ENCODE assay signal across 27 mouse cellular contexts in the genomic region with DNA sequence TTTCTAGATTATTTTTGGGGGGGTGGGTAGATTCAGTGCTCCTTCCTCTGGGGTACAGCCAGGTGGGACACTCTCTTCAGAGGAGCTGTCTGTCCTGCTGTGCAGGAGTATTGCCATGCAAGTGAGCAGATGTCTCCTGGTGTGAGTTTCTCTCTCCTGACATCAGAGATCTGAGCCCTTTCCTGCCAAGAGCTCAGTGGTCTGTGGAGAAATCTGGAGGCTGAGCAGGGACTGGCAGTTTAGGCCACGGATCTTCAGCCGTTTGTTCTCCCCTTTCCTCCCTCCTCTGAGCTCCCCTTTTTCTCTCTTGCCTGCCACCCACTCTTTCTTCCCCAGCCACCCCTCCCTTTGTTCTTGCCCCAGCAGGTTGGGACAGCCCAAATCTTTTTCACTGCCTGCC.
DNase-seq lines count a peak whose midpoint lies in the region; ATAC-seq and TF ChIP-seq lines count a peak whose summit lies in the region.
"Had no signal": no experiment of that assay in that cellular context is flagged by ENCODE, and none has a peak within 500 bp of the region (broad histone marks: within the 10 kb centered on the region; RNA-seq: fewer than 3 reads in every experiment).

No protein-coding gene starts in this region.

- H3K27me3 ChIP-seq in hindbrain, embryonic 12.5 days = peaks cover 3% of the 10 kb centered on the region; the same call in 1 of the 2 replicates
- no peaks in the 10 kb centered on the region; the same call in 1 of the 2 replicates for H3K27me3 ChIP-seq in hindbrain, embryonic 16.5 days (replicated peaks; ENCODE audit: control insufficient read depth, insufficient read depth, low read length)
- H3K27me3 ChIP-seq in cerebellum, adult 2 months (ENCODE audit: control insufficient read depth, insufficient read depth, low read length) = no peaks in the 10 kb centered on the region
- H3K27me3 ChIP-seq: embryonic facial prominence, embryonic 12.5 days; limb, embryonic 13.5 days; lung, embryonic 15.5 days; midbrain, embryonic 12.5 days had no signal

- no peak overlapping the region for H3K4me2 ChIP-seq in hindbrain, embryonic 12.5 days (replicated peaks)
- H3K4me2 ChIP-seq in hindbrain, embryonic 16.5 days (ENCODE audit: low read length) = no peak overlapping the region
- H3K4me2 ChIP-seq: embryonic facial prominence, embryonic 12.5 days; heart, embryonic 12.5 days; limb, embryonic 13.5 days; liver, embryonic 11.5 days; lung, embryonic 15.5 days; midbrain, embryonic 12.5 days had no signal

- no peak for TF ChIP-seq CTCF in cerebellum, adult 2 months (IDR thresholded peaks at IDR 0.05; ENCODE audit: borderline replicate concordance, insufficient read depth, low read depth, low read length)

- peak; percentile 83 for DNase-seq in brain, adult 2 months (ENCODE audit: low read depth, low spot score)
- DNase-seq in cerebellum, adult 2 months = peak; percentile 60 to 77
- DNase-seq in cerebellum, postnatal 14 days = peak; percentile 69 to 70
- no peak for DNase-seq in adipocyte (ENCODE audit: low spot score)
- no peak for DNase-seq in left cerebral cortex, adult 11 months (ENCODE audit: low spot score)
- DNase-seq in adrenal gland, postnatal 4 days (ENCODE audit: low spot score in 2 of 2) = no peak
- DNase-seq: adrenal gland, postnatal 10 days; gastrocnemius, postnatal 36 days; heart, adult 2 months; kidney, adult 11 months; kidney, postnatal 14 days; right cerebral cortex, postnatal 4 days; thymus, adult 18-20 months; thymus, postnatal 25 days had no signal

- TF ChIP-seq POLR2A in cerebellum, adult 2 months (IDR thresholded peaks at IDR 0.05; ENCODE audit: borderline replicate concordance, insufficient read depth, low read length) = no peak

- H3K9me3 ChIP-seq in hindbrain, embryonic 12.5 days (replicated peaks) = no peaks in the 10 kb centered on the region
- no peaks in the 10 kb centered on the region for H3K9me3 ChIP-seq in hindbrain, embryonic 16.5 days (ENCODE audit: control insufficient read depth, low read length)
- H3K9me3 ChIP-seq: embryonic facial prominence, embryonic 12.5 days; G1E; limb, embryonic 13.5 days; lung, embryonic 15.5 days; midbrain, embryonic 12.5 days had no signal

- H3K4me1 ChIP-seq in hindbrain, embryonic 12.5 days = peaks cover 7% of the 10 kb centered on the region; the same call in 1 of the 2 replicates
- H3K4me1 ChIP-seq in hindbrain, embryonic 16.5 days (ENCODE audit: control insufficient read depth, insufficient read depth, low read depth, low read length) = no peaks in the 10 kb centered on the region; the same call in 1 of the 2 replicates
- peaks cover 20% of the 10 kb centered on the region for H3K4me1 ChIP-seq in cerebellum, adult 2 months (ENCODE audit: control insufficient read depth, insufficient read depth, low read length)
- H3K4me1 ChIP-seq: embryonic facial prominence, embryonic 12.5 days; limb, embryonic 13.5 days; lung, embryonic 15.5 days; midbrain, embryonic 12.5 days had no signal

- no peak overlapping the region for H3K4me3 ChIP-seq in hindbrain, embryonic 12.5 days
- no peak overlapping the region for H3K4me3 ChIP-seq in hindbrain, embryonic 16.5 days (ENCODE audit: low read length)
- H3K4me3 ChIP-seq in cerebellum, adult 2 months (replicated peaks; ENCODE audit: insufficient read depth, low read depth, low read length) = no peak overlapping the region
- H3K4me3 ChIP-seq: embryonic facial prominence, embryonic 12.5 days; heart, adult 2 months; heart, embryonic 12.5 days; left cerebral cortex, adult 2 months; limb, embryonic 13.5 days; lung, embryonic 15.5 days; midbrain, embryonic 12.5 days had no signal

- ATAC-seq in hindbrain, embryonic 12.5 days (ENCODE audit: low FRiP score) = no peak
- ATAC-seq in hindbrain, embryonic 16.5 days = no peak
- ATAC-seq: forebrain, embryonic 14.5 days; inflammation-experienced regulatory T-cells, adult 6 months had no signal

- 8% methylated on average over 2 of the region's 2 CpGs for WGBS in hindbrain, embryonic 12.5 days
- 0% methylated on average over 2 of the region's 2 CpGs for WGBS in hindbrain, embryonic 16.5 days
- 0% methylated on average over 2 of the region's 2 CpGs for WGBS in cerebellum, adult 2 months

- H3K36me3 ChIP-seq in hindbrain, embryonic 12.5 days = no peaks in the 10 kb centered on the region
- H3K36me3 ChIP-seq in hindbrain, embryonic 16.5 days (ENCODE audit: control insufficient read depth, insufficient read depth, low read length) = no peaks in the 10 kb centered on the region
- H3K36me3 ChIP-seq: embryonic facial prominence, embryonic 12.5 days; G1E; heart, embryonic 12.5 days; limb, embryonic 13.5 days; lung, embryonic 15.5 days; midbrain, embryonic 12.5 days had no signal

- no peak overlapping the region for H3K9ac ChIP-seq in hindbrain, embryonic 12.5 days
- H3K9ac ChIP-seq in hindbrain, embryonic 16.5 days (ENCODE audit: low read depth, low read length) = no peak overlapping the region
- H3K9ac ChIP-seq: embryonic facial prominence, embryonic 12.5 days; heart, embryonic 12.5 days; limb, embryonic 13.5 days; lung, embryonic 15.5 days; midbrain, embryonic 12.5 days had no signal

- peak overlapping the region; percentile 35; the same call in 1 of the 2 replicates for H3K27ac ChIP-seq in hindbrain, embryonic 12.5 days
- no peak overlapping the region for H3K27ac ChIP-seq in hindbrain, embryonic 16.5 days (ENCODE audit: low read depth, low read length)
- peak overlapping the region; percentile 89 for H3K27ac ChIP-seq in cerebellum, adult 2 months (ENCODE audit: insufficient read depth, low read length)
- H3K27ac ChIP-seq: embryonic facial prominence, embryonic 12.5 days; heart, adult 2 months; left cerebral cortex, adult 2 months; limb, embryonic 13.5 days; lung, embryonic 15.5 days; midbrain, embryonic 12.5 days; stomach, postnatal 0 days had no signal

Comparison
In these comparisons a context has a peak if more than half of its experiments do, and no peak if none do; other contexts are left out.
1. DNase-seq: peak in brain, adult 2 months (single experiment), cerebellum, adult 2 months (2 of 2) and cerebellum, postnatal 14 days (2 of 2); none in adipocyte (single experiment), left cerebral cortex, adult 11 months (single experiment) and adrenal gland, postnatal 4 days (0 of 2).